Mouse (Mus musculus) spleen, postnatal 36 days (tissue): ENCODE results near the gene Myo1b.

Experiments used
- DNase-seq, 2 experiments: peaks; one replicate each; pipeline ENCODE4 v3.0.0; 2022; ENCODE audit warnings: low spot score in 2 of 2, mixed read lengths in 1 of 2

Myo1b gene

DNA sequence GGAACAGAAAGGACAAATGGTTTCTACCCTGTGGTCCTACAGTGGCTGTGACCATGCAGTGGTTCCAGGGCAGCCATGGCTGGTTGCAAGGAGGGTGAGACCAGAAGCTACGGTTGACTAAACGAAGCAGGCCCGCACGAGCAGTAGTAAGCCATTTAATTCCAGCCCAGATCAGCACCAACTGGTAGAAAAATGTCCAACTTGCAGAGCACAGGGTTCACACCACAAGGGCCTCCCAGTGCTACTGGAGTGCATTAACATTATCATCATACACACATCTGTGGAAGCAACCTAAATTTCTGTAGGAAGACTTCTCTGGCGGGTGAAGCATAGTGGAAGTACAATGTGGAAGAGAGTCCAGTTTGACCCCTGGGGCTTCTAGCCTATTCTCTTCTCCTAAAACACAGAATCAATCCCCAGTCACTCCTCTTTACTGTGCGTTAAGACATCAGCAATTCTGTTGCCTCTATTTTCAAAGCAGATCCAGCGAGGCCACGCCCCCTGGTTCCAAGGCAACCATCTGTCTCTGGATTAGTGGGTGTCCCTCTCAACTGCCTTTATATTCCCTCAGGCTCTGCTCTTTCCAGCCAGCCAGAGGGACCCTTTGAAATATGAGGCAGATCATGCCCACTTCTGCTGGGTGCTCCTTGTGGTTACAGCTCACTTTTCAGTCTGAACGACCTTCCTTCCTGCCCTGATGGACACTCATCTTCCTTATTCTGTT lies 120.1 kb downstream of the Myo1b start:
- no peak for DNase-seq

DNA sequence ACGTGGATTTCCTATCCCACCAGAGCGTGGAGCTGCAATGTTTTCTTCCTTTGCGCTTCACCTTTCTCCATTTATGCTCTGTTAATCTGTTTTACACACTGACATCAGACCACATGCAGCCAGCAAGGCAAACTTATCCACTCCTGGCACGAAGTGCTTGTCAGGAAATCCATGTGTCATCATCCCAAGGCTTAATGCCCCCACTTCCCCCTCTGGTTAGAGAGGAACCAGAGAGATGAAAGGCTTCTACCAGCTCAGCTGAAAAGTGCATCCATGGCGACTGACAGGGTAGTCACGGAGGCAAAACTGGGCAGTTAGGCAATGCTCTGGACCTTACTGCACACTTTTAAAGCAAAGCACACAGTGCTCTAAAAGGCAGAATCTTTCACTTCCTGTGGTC lies 126.6 kb downstream of the Myo1b start:
- no peak for DNase-seq

DNA sequence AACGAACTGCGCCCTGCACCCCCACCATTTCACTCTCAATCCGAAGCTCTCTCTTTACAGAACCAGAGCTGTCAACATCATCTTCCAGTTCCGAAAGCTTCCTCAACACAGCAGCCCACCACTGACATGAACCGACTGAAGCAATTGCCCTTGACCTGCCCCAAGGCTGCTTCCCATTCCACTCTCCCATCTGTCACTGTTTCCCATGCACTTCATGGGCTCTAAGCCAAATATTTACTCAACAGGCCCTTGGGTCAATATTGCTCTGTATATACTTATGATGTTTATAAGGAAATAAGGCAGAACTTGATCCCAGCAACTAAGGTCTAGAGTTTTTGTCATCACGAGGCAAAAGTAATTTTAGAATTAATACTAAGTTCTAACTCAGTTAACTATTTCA lies 133.8 kb downstream of the Myo1b start:
- no peak for DNase-seq

DNA sequence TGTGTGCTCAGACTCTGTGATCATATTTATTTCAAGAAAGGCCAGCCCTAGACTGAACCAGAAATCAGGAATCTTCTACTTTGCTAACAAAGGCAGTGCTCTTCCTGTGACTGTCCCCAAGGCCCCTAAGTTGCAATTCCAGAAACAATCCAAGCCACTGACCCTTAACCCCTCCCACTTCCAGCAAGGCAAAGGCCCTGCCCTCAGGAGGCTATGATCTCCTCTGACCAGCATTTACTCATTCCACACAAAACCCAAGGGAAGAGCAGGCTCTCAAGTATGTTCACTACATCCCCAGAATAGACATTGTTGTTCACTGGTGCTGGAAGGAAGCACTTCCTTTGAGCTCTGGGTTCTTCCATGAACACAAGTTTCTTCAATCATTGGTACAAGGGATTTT lies 135.5 kb downstream of the Myo1b start:
- DNase-seq = no peak

DNA sequence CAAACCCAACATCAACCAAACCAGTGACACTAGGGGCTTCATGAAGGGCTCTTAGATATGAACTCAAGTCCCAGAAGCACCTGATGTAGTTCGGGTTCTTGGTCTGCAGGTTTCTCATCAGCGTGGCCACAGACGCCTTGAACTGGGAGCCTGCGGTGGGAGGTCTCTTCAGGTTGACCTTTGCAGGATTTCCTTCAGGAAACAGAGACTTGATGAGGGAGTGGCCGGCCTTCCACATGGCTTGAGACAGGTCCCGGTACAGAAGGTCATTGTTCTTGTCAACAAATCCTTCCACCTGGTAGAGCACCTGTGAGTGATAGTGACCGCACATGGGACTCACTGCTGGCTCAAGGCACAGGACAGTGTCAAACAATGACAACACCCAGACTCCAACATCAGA lies 137.6 kb downstream of the Myo1b start:
- DNase-seq = no peak

DNA sequence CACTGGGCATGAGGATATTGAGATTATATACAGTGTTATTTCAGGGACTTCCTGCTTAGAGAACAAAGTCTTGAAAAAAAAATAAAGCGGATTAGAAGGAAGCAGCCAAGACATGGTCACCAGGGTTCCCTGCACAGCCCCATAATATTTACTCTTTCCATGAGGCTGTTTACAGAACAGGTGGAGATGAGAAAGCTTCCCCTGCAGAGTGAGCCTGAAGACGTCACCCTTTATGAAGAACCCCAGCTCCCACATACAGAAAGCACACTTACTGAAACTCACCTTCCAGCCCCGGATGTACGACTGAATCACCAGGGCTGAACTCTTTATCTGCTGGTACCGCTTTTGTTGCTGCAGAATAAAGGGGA lies 145.4 kb downstream of the Myo1b start:
- DNase-seq = no peak

DNA sequence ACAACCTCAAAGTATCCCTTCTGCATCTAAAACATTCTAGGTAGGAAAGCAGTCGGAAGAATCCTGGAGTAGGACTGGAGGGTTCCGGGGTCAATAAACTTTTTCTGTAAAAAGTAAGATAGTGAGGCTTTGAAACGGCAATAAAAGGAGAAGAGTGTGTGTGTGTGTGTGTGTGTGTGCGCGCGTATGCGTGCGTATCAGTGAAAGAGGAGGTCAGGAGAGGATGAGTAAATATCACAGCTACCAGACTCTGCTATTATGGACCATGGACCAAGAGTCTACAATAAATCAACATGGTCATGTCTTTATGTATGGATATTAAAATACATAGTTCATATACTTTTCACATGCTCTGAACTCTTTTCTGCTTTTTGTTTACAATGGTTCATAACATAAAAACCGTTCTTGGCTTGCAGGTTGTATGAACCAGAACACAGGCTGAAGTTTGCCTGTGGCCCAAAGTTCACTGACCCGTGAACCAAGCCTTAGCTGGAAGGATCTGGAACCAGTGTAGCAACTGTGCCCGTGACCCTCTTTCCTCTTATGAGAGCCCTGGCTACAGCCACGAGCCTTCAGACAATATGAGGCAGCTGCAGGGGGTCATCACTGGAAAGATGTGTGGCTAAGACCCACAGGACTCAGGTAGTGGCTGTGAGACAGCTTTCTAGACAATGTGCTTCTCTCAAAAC lies 145.9 kb downstream of the Myo1b start:
- no peak for DNase-seq

DNA sequence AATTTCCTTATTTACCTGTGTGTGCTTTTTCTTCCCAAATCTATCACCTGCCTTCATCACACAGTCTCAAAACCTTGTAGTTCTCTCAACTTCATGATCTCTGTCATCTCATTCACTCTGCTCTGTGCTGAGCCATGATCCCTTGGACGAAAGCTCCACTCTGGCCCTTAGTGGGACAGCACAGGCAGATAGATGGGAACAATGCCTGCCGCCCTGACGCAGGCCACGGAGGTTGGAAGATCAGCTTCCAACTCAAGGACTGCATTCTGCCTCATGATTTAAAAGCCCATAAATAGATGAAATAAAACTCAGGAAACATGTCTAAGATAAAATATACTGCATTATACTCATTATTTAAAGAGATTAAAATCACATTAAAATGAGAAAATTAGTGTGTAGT lies 149.6 kb downstream of the Myo1b start:
- DNase-seq = no peak

DNA sequence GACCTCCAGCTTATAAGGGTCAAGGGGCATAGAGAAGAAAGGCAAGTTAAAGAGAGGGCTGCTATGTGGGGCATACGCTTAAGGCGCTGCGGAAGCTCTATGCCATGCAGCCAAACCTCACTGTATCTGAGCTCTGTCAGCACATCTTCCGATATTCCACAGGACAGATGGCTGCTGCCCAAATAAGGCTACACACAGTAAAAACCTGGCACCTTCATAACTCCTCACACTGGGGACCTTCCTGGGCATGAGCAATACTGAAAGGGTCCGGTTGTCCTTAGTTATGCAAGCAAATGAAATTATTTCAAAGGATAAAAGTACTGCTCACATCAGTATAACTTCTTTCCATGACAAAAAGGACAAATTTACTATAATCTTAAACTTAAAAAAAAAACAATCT lies 150.7 kb downstream of the Myo1b start:
- no peak for DNase-seq

DNA sequence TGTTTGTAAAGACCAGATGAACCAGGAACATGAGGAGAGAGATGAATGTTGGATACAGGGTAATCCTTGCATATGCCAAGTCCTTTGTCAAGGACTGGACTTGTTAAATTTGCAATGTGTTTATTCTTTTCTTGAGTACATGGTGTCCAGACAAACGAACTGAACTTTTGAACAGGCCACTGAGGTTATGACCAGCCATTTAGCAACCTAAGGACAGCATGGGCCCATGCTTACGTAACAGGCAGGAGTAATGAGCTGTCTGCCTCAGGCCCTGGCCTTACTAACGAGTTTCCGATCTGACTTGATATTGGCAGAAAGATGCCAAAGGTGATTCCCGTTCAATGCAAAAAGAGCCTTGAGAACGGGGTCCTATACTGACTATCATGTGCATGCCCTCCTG lies 156.2 kb downstream of the Myo1b start:
- no peak for DNase-seq

DNA sequence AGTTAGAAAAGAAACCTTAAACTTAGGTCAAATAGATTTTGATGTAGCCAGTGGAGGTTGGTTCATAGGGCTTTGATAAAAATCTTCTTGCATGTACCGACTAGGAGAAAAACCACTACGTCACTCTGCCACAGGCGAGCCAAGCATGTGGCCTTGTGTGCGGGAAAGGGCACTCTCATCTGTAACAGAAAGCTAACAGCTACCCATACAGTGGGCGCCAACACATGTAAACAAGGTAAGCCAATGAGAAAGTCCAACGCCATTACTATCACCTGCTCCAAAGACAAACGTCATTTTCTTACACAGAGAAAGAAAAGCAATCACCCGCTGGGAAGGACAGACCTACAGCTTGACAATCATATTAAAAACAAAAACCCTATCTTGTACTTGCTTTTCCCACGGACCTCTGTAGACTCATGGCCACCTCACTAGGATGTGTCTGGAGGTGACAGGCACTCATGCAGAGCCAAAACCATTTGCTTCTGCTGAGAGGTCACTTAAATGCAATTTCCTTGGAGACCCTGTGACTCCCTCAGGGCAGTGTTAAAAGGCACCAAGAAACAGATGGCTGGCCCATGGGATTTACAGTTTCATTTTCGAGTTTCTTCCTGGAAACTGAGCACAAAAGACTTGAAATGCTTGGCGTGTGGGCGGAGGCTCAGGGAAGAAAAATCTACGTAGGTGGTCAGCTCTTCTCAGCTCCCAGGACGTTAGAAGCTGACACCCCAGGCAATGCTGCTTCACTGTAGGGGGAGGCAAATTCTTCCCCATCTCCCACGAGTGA lies 157.4 kb downstream of the Myo1b start:
- DNase-seq = no peak

DNA sequence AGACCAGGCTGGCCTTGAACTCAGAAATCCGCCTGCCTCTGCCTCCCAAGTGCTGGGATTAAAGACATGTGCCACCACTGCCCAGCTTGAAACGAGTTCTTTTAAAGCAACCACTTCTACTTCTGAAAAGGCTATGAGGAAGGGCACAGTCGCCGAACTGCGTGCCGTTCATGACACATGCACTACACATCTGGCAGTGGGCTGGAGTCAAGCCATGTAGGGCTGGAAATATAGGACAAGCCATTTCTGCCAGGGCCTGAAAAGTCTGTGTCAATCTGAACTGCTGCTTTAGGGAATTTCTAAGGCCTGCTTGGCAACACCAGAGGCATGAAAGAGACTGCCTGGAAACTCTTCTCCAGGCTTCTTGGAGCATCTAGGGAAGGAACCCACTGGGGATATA lies 162.2 kb downstream of the Myo1b start:
- DNase-seq = no peak

DNA sequence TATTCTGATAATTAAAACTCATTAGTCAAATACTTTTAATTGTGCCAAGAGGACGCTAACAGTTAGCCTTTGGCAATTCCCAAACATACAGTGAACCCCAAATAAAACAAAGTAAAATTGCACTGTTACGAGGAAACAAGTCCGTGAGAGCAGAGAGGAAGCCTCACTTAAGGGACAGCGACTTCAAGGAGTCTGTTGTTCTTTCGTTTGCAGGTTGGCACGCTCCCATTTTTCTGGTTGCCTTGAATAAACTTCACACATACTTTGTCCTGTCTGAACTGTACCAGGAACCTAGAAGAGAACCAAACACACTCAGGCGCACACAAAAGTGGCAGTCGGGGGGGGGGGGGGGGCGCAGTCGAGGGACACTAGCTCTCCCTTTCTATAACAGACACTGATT lies 164.9 kb downstream of the Myo1b start:
- DNase-seq = no peak

DNA sequence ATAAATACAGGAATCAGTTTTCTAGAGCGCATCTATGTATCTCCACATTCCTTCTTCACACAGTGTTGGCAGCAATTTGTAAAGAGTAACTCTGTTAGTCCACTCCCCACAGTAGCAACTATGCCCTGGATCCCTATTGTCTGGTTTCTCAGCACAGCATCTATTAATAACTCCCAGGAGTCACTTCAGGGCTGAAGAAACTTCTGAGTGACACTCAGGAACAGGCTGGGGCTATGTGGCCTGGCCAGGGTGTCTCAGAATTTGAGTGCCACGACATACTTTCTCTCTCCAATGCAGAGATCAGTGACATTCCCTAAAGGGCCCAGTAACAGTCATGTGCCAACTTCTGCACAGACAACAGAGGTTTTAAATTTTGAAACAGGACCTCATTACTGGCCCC lies 167.6 kb downstream of the Myo1b start:
- no peak for DNase-seq

DNA sequence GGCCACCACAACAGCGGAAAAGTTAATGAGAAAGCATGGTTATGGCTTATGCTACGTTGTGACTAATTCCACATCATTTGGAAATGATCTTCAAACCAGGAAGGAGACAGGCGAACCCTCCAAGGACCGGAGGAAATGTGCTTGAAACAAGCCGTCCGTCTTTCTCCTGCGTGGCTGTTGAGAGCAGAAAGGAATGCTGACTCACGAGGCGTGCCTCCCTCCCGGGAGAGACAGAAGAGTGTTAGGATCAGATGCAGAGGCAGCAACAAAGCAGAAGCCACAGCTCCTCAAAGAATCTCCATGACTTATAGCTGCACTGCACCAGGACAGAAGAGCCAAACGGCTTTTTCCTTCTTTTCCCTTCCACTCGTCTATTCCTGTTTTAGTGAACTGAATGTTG lies 168.4 kb downstream of the Myo1b start:
- DNase-seq = no peak

DNA sequence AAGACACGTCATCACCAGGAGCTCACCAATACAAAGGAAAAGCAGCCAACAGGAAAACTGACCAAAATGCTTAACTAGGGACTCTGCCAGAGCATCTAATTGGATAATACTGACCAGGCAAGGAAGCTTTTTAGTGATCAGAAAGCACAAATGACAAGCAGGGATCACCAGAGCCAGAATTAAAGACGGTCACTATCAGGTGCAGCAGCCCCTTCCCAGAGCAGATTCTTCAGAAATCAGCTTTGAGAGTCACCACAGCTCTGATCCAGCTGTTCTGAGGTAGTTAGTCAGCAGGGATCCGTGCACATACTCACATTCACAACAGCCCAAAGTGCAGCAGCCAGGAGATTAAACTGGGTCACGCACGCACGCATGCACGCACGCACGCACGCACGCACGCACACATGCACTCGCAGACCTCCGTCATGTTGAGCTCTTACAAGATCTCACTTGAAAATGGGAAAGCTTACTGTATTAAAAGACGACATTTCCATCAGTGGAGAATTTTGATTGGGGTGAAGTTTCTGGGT lies 169.1 kb downstream of the Myo1b start:
- no peak for DNase-seq

DNA sequence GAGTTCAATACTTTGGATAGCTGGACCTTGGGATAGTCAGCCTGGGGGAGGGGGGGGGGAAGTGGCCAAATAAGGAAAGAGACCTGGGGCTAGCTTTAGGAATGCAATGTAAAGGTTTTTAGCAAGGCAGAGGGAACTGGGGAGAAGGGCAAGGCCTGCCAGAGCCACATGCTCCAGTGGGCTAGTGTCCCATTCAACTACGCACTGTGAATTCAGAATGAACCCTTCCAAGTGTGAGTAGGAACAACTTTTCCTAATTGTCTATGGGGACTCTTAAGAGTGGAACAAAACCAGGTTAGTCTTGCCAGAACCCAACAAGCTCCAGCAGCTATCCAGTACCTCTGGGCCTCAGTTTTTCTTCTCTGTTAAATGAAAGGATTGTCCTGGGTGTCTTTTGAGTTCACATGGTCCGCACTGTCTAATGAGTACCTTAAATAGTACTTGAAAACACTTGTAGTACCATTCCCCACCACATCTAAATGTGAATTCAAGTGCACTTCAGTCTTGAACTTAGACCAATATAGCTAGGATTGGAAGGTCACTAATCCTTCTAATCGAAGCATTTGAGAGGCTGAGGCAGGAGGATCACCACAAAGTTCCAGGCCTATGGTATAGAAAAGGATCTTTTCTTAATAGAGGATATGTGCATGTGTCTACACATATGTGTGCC lies 172.0 kb downstream of the Myo1b start:
- no peak for DNase-seq

DNA sequence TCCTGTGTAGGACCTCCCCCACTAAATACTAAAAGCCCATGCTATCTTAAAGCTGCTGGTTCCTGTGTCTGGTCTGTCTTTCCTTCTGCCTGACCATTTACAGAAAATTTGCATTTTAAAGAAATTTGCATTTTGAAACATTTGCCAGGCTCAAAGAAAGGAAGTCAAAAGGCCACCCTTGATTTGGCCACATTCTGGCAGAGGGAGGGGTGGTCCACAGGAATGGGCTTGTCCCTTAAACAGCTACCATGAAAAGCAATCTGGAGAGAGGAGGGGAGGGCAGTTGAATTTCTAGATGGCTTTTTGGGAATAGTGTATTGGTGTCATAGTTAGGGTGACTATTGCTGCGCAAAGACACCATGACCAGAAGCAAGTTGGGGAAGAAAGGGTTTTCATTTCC lies 173.3 kb downstream of the Myo1b start:
- DNase-seq = no peak

DNA sequence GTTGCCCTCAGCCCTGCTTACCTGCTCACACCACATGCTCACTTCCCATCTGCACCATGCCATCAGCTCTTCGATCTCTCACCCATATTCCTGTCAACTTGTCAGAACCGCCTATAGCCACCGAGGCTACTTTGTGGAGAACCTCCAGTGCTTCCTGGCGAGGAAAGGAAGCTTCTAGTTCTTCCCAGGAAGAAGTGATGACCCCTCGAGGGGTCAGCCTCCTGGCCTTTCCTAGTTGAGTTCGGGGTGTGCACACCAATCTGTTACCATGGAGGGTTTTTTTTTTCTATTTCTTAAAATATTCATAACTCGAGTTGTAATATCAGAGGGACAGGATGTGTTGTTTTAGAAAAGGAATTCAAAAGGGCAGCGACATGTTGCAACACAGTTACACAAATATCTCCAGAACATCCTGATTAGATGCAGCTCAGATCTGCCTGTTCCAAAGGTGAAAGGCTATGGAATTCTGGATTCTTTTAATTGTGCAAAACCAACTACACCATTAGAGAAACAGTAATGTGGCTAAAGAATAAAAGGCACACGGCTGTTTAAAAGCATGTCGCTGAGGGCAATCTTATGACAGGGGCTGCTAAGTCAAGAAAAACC lies 175.1 kb downstream of the Myo1b start:
- no peak for DNase-seq

DNA sequence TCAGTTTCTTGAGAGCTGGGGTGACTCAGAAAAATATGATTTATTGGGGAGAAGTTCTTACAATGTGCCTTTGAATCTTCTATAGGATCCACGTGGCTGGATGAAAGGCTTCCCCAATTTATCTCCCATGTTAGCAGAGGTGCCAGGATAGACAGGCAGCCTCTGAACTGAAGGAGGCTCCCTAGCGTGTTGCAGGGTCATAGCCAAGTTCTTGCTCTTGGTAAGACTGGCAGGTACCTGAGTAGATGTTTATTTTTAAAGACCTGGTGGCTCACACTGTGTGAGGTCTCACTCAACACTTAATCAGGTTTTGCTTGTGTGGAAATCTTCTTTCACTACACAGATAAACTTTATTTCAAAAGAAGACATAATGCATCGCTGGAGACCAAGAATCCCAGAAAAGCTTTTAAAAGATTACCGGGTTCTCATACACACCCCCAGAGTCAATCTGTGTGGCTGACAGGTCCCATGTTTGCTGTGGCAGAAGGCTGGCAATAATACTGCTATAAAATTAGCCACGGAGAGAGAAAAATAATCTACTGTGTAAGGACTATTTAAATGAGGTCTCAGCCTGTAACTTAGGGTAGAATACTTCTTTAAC lies 176.5 kb downstream of the Myo1b start:
- no peak for DNase-seq

DNA sequence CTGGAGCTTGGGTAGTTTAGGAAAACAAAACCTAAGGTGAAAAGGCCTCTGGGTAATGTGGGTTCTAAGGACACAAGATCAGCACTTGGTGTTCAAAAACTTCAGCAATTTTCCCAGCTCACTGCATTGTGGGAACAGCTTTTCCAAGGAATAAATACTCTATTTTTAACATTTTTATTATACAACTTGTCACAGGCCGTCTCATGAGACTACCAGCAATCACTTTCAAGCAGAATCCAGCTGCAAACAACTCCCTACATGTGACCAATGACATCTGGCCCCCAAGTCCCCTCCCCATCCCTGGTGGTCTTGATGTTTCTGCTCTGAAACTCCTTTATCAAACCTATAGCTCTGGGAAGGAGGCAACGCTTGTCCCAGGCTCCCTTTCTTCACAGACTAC lies 179.0 kb downstream of the Myo1b start:
- no peak for DNase-seq
